Mouse (Mus musculus): ENCODE measurements around the gene Mrpl35. TPM values are rescaled to one million over a fixed set of nuclear protein-coding genes. Genes with fewer than 3 reads are reported as not detected.

Gene Mrpl35
- polyA plus RNA-seq, 1 experiment from 2014 or later: 67.4 TPM

GRCm38 (mm10) chr6:71823085-71823484 is 3.7 kb downstream of the Mrpl35 start:
- DNase-seq (ENCODE audit: low spot score): no peak
- Histone ChIP-seq H3K27ac (replicated peaks) (peak overlapping the region; percentile 83), H3K36me3 (peaks cover 7% of the 10 kb centered on the region), H3K4me1 (peaks cover 15% of the 10 kb centered on the region), H3K4me3 (peak overlapping the region; percentile 75), H3K27me3 (ENCODE audit: low read depth, poor library complexity, severe bottlenecking) (no peaks in the 10 kb centered on the region), H3K9me3 (replicated peaks) (no peaks in the 10 kb centered on the region)
- under 1% methylated on average over 7 of the region's 7 CpGs for WGBS

GRCm38 (mm10) chr6:71819764-71820292 is 6.9 kb downstream of the Mrpl35 start:
- H3K27me3 ChIP-seq (ENCODE audit: low read depth, poor library complexity, severe bottlenecking): no peaks in the 10 kb centered on the region
- no peak overlapping the region for H3K27ac ChIP-seq (replicated peaks)
- no peak overlapping the region for H3K4me3 ChIP-seq
- no peaks in the 10 kb centered on the region for H3K9me3 ChIP-seq (replicated peaks)
- peaks cover 15% of the 10 kb centered on the region for H3K4me1 ChIP-seq
- no peak for DNase-seq (ENCODE audit: low spot score)
- H3K36me3 ChIP-seq: peaks cover 39% of the 10 kb centered on the region
- WGBS: 77% methylated on average over 5 of the region's 5 CpGs

DNA sequence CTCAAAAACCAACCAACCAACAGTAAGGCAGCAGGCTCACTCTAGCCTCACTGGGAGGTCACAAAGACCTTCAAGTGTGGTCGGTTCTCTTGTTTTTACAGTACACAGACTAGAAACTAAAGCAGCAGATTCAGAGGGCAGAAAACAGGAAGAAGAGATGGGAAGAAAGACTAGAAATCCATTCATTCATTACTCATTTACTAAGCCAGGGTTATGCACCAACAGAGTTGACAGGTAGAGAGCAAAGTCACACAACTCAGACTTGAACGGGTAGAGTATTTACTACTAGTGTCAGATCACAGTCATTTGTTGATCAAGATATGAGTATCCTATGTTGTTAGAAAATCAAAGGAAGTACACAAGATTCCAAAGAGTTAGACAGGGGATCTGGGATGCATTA is 13.9 kb downstream of the Mrpl35 start:
- Histone ChIP-seq H3K27ac (replicated peaks) (no peak overlapping the region), H3K9me3 (replicated peaks) (no peaks in the 10 kb centered on the region), H3K27me3 (ENCODE audit: low read depth, poor library complexity, severe bottlenecking) (no peaks in the 10 kb centered on the region), H3K4me3 (no peak overlapping the region), H3K4me1 (no peaks in the 10 kb centered on the region), H3K36me3 (peaks cover 85% of the 10 kb centered on the region)
- WGBS: 96% methylated on average over 2 of the region's 2 CpGs
- no peak for DNase-seq (ENCODE audit: low spot score)

GRCm38 (mm10) chr6:71809890-71810289 is 16.9 kb downstream of the Mrpl35 start:
- Histone ChIP-seq H3K4me3 (no peak overlapping the region), H3K27me3 (ENCODE audit: low read depth, poor library complexity, severe bottlenecking) (no peaks in the 10 kb centered on the region), H3K4me1 (no peaks in the 10 kb centered on the region), H3K9me3 (replicated peaks) (no peaks in the 10 kb centered on the region), H3K27ac (replicated peaks) (no peak overlapping the region), H3K36me3 (peaks cover 58% of the 10 kb centered on the region)
- no peak for DNase-seq (ENCODE audit: low spot score)
- WGBS: 95% methylated on average over 9 of the region's 9 CpGs

DNA sequence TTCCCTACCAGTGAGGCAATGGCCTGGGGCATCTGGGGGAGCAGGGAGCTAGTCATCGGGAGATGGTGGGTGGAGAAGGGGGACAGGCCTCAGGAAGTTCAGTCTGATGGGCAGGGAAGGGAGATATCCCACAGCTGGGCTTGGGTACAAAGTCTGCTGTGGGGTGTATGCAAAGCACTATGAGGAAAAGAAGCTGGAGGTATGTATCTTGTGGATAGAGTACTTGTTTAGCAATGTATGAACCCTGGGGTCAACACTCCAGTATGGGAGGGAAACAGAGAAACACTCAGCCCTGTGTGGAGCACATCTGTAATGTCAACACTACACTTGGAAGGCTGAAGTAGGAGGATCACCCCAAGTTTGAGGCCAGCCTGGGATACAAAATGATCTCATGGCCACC is 20.1 kb downstream of the Mrpl35 start:
- peaks cover 34% of the 10 kb centered on the region for H3K36me3 ChIP-seq
- 79% methylated on average over 1 of the region's 1 CpGs for WGBS
- no peak overlapping the region for H3K27ac ChIP-seq (replicated peaks)
- H3K4me3 ChIP-seq: no peak overlapping the region
- H3K9me3 ChIP-seq (replicated peaks): no peaks in the 10 kb centered on the region
- H3K27me3 ChIP-seq (ENCODE audit: low read depth, poor library complexity, severe bottlenecking): no peaks in the 10 kb centered on the region
- H3K4me1 ChIP-seq: no peaks in the 10 kb centered on the region
- DNase-seq (ENCODE audit: low spot score): no peak

- no peak overlapping the region for H3K4me3 ChIP-seq
- H3K27me3 ChIP-seq (ENCODE audit: low read depth, poor library complexity, severe bottlenecking): no peaks in the 10 kb centered on the region
- H3K27ac ChIP-seq (replicated peaks): peak overlapping the region; percentile 52; the same call in 1 of the 2 replicates
- 27% methylated on average over 12 of the region's 12 CpGs for WGBS
- H3K4me1 ChIP-seq: no peaks in the 10 kb centered on the region
- peaks cover 14% of the 10 kb centered on the region; the same call in 1 of the 2 replicates for H3K36me3 ChIP-seq
- peak; percentile 73 for DNase-seq (ENCODE audit: low spot score)
- H3K9me3 ChIP-seq (replicated peaks): no peaks in the 10 kb centered on the region
Observed at GRCm38 (mm10) chr6:71804061-71804829, 22.5 kb downstream of the Mrpl35 start.

- no peaks in the 10 kb centered on the region for H3K4me1 ChIP-seq
- peaks cover 11% of the 10 kb centered on the region; the same call in 1 of the 2 replicates for H3K36me3 ChIP-seq
- H3K4me3 ChIP-seq: no peak overlapping the region
- H3K27ac ChIP-seq (replicated peaks): peak overlapping the region; percentile 52; the same call in 1 of the 2 replicates
- DNase-seq (ENCODE audit: low spot score): no peak
- WGBS: 94% methylated on average over 1 of the region's 1 CpGs
- H3K9me3 ChIP-seq (replicated peaks): no peaks in the 10 kb centered on the region
- no peaks in the 10 kb centered on the region for H3K27me3 ChIP-seq (ENCODE audit: low read depth, poor library complexity, severe bottlenecking)
Observed at GRCm38 (mm10) chr6:71803609-71804008, 23.2 kb downstream of the Mrpl35 start.

DNA sequence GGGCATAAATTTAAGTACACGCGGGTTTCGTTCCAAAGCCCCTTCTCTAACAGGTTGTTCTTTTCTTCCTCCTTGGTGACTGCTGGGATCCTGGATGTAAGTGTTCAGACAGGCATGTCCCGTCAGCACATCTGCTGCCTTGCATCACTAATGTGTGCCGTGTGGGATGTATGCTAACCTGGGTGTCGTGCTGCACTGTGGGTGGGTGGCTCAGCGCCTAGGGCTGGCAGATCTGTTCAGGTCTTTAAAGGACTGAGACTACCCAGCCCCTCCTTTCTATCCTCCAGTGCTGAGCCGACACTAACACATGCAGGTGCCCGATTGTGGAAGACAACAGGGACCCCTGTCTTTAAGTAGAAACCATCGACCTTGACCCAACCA is 25.1 kb downstream of the Mrpl35 start:
- no peaks in the 10 kb centered on the region for H3K4me1 ChIP-seq
- no peak overlapping the region for H3K4me3 ChIP-seq
- H3K9me3 ChIP-seq (replicated peaks): no peaks in the 10 kb centered on the region
- 84% methylated on average over 10 of the region's 10 CpGs for WGBS
- H3K27ac ChIP-seq (replicated peaks): no peak overlapping the region
- H3K36me3 ChIP-seq: 0 out of 2 replicates have a peak, but pooled peaks cover 5% of the 10 kb centered on the region
- no peaks in the 10 kb centered on the region for H3K27me3 ChIP-seq (ENCODE audit: low read depth, poor library complexity, severe bottlenecking)
- DNase-seq (ENCODE audit: low spot score): no peak

GRCm38 (mm10) chr6:71801011-71801713 is 25.6 kb downstream of the Mrpl35 start:
- Histone ChIP-seq H3K27me3 (ENCODE audit: low read depth, poor library complexity, severe bottlenecking) (no peaks in the 10 kb centered on the region), H3K36me3 (0 out of 2 replicates have a peak, but pooled peaks cover 5% of the 10 kb centered on the region), H3K4me1 (no peaks in the 10 kb centered on the region), H3K4me3 (no peak overlapping the region), H3K9me3 (replicated peaks) (no peaks in the 10 kb centered on the region), H3K27ac (replicated peaks) (0 out of 2 replicates have a peak overlapping the region, but pooled peaks have one; percentile 17)
- no peak for DNase-seq (ENCODE audit: low spot score)
- WGBS: 66% methylated on average over 7 of the region's 7 CpGs

DNA sequence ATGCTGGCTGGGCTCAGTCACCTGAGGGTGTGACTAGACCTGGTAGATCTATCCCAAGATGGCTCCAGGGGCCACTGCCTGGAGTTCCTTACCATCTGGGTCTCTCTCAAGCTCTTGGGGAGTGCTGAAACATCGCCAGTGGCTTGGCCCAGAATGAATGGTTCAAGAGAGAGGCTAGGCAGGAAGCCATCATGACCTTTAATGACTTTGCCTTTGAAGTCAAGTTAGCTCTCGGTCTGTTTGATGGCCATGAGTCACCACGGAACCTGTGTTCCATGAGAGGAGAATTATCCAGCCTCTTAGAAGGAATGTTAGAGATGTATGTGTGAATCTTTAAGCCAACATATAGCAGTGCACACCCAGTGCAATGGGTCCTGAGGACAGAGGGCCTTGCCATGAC is 27.4 kb downstream of the Mrpl35 start:
- Histone ChIP-seq H3K9me3 (replicated peaks) (no peaks in the 10 kb centered on the region), H3K27ac (replicated peaks) (no peak overlapping the region), H3K4me3 (no peak overlapping the region), H3K36me3 (0 out of 2 replicates have a peak, but pooled peaks cover 5% of the 10 kb centered on the region), H3K27me3 (ENCODE audit: low read depth, poor library complexity, severe bottlenecking) (no peaks in the 10 kb centered on the region), H3K4me1 (no peaks in the 10 kb centered on the region)
- DNase-seq (ENCODE audit: low spot score): no peak
- 86% methylated on average over 3 of the region's 3 CpGs for WGBS

DNA sequence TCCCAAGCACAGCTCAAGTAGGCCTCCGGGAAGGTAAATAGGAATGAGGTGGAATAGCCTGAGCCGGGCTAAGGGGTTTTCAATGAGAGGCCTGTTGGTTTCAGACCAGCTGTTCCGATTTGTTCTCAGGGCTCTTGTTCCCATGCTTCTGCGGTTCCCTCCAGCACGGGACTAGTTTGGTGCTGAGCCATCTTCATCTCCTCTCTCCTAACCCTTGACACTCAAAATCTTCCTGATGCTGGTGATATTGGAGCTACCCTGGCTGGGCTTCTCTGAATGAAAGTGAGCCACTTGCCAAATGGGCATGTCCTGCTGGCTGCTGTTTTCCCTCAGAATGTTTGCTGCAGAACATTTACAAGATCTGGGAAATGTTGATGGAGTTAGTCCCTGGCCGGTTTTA is 35.0 kb downstream of the Mrpl35 start:
- no peaks in the 10 kb centered on the region for H3K9me3 ChIP-seq (replicated peaks)
- DNase-seq (ENCODE audit: low spot score): no peak
- no peaks in the 10 kb centered on the region for H3K36me3 ChIP-seq
- 89% methylated on average over 6 of the region's 6 CpGs for WGBS
- H3K27me3 ChIP-seq (ENCODE audit: low read depth, poor library complexity, severe bottlenecking): no peaks in the 10 kb centered on the region
- no peaks in the 10 kb centered on the region for H3K4me1 ChIP-seq
- H3K4me3 ChIP-seq: no peak overlapping the region
- H3K27ac ChIP-seq (replicated peaks): no peak overlapping the region

DNA sequence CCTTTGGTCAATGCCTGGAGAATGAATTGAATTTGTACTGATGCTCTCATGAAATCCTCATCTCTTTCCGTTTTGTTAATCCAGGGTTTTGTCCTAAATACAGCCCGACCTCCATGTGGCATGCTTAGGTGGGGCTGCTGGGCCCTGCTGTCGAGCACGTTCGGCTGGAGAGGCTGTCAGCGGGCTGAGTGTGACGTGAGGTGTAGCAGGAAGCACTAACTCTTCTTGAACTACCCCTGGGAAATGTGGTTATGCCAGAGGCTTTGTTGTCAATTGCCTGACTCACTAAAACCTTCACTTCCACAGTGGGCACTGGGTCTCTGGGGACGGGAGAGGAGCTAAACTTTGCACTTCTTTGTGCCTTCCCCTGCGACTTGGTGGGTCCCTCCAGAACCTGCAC is 38.4 kb downstream of the Mrpl35 start:
- H3K4me1 ChIP-seq: no peaks in the 10 kb centered on the region
- peaks cover 7% of the 10 kb centered on the region for H3K36me3 ChIP-seq
- WGBS: 84% methylated on average over 9 of the region's 9 CpGs
- no peaks in the 10 kb centered on the region for H3K27me3 ChIP-seq (ENCODE audit: low read depth, poor library complexity, severe bottlenecking)
- no peak overlapping the region for H3K4me3 ChIP-seq
- H3K27ac ChIP-seq (replicated peaks): no peak overlapping the region
- H3K9me3 ChIP-seq (replicated peaks): 0 out of 2 replicates have a peak, but pooled peaks cover 4% of the 10 kb centered on the region
- DNase-seq (ENCODE audit: low spot score): no peak

DNA sequence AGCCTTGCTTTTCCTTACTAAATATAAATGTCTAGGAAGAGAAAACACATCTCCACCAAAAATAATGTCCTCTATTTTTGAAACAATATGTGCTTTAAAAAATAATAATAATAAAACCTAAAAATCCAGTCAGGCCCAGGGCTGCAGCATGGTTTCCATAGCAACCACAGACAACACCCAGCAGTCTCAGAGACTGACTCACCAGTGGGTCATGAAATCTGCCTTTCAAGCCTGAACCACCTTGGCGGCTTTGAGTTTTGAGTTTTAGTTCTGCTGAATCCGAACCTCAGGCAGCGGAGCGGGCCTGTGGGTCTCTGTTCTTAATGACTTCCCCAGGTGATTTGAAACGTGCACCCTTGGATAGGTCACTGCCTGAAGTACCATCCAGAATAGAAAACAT is 43.6 kb downstream of the Mrpl35 start:
- no peak overlapping the region for H3K27ac ChIP-seq (replicated peaks)
- H3K4me3 ChIP-seq: no peak overlapping the region
- H3K9me3 ChIP-seq (replicated peaks): 0 out of 2 replicates have a peak, but pooled peaks cover 4% of the 10 kb centered on the region
- H3K4me1 ChIP-seq: no peaks in the 10 kb centered on the region
- 88% methylated on average over 5 of the region's 5 CpGs for WGBS
- DNase-seq (ENCODE audit: low spot score): no peak
- H3K27me3 ChIP-seq (ENCODE audit: low read depth, poor library complexity, severe bottlenecking): no peaks in the 10 kb centered on the region
- H3K36me3 ChIP-seq: peaks cover 16% of the 10 kb centered on the region
